Mouse (Mus musculus): ENCODE results near the gene Igtp. TPM values are rescaled to one million over a fixed set of nuclear protein-coding genes. Genes with fewer than 3 reads are reported as not detected.
"Not testable (repeated sequence)": the region's sequence is repeated elsewhere in the genome, so short reads cannot be mapped to it uniquely, and the experiment has no call there.

Igtp gene
- polyA plus RNA-seq, 1 experiment, result 39.5 TPM

- Histone ChIP-seq H3K4me1 (ENCODE audit: control insufficient read depth, insufficient read depth, low read length) (no peaks in the 10 kb centered on the region; the same call in 1 of the 2 replicates), H3K27ac (ENCODE audit: control insufficient read depth, insufficient read depth, low read depth, low read length, poor library complexity) (no peak overlapping the region)
These were observed 1.7 kb downstream of the Igtp start for GRCm38 (mm10) chr11:58201052-58201451.

GRCm38 (mm10) chr11:58210321-58210886 lies 11.0 kb downstream of the Igtp start:
- Histone ChIP-seq H3K4me1 (ENCODE audit: control insufficient read depth, insufficient read depth, low read length) (peaks cover 7% of the 10 kb centered on the region; the same call in 1 of the 2 replicates), H3K4me3 (replicated peaks; ENCODE audit: control insufficient read depth, low read depth, low read length) (no peak overlapping the region), H3K27ac (ENCODE audit: control insufficient read depth, insufficient read depth, low read depth, low read length, poor library complexity) (no peak overlapping the region)
- TF ChIP-seq POLR2A (IDR thresholded peaks at IDR 0.05; ENCODE audit: borderline replicate concordance, control insufficient read depth, low read depth, low read length), result no peak
- TF ChIP-seq CTCF (IDR thresholded peaks at IDR 0.05; ENCODE audit: control insufficient read depth, insufficient read depth, low read length), result no peak
- 55% methylated on average over 1 of the region's 1 CpGs for WGBS

More at GRCm38 (mm10) chr11:58201052-58201451, 1.7 kb downstream of the Igtp start:
- no peak for TF ChIP-seq POLR2A (IDR thresholded peaks at IDR 0.05; ENCODE audit: borderline replicate concordance, control insufficient read depth, low read depth, low read length)
- no peak for TF ChIP-seq CTCF (IDR thresholded peaks at IDR 0.05; ENCODE audit: control insufficient read depth, insufficient read depth, low read length)
- WGBS, result 35% methylated on average over 12 of the region's 12 CpGs
- peak overlapping the region; percentile 17 for H3K4me3 ChIP-seq (replicated peaks; ENCODE audit: control insufficient read depth, low read depth, low read length)

GRCm38 (mm10) chr11:58211062-58211681 lies 11.8 kb downstream of the Igtp start:
- Histone ChIP-seq H3K27ac (ENCODE audit: control insufficient read depth, insufficient read depth, low read depth, low read length, poor library complexity) (no peak overlapping the region; the same call in 1 of the 2 replicates), H3K4me1 (ENCODE audit: control insufficient read depth, insufficient read depth, low read length) (peaks cover 7% of the 10 kb centered on the region; the same call in 1 of the 2 replicates), H3K4me3 (replicated peaks; ENCODE audit: control insufficient read depth, low read depth, low read length) (no peak overlapping the region)
- TF ChIP-seq POLR2A (IDR thresholded peaks at IDR 0.05; ENCODE audit: borderline replicate concordance, control insufficient read depth, low read depth, low read length) (no peak), CTCF (IDR thresholded peaks at IDR 0.05; ENCODE audit: control insufficient read depth, insufficient read depth, low read length) (no peak)
- whole genome bisulfite sequencing, result 16% methylated on average over 9 of the region's 9 CpGs

- no peak for TF ChIP-seq CTCF (IDR thresholded peaks at IDR 0.05; ENCODE audit: control insufficient read depth, insufficient read depth, low read length)
- TF ChIP-seq POLR2A (IDR thresholded peaks at IDR 0.05; ENCODE audit: borderline replicate concordance, control insufficient read depth, low read depth, low read length), result no peak
- Histone ChIP-seq H3K4me3 (replicated peaks; ENCODE audit: control insufficient read depth, low read depth, low read length) (no peak overlapping the region), H3K4me1 (ENCODE audit: control insufficient read depth, insufficient read depth, low read length) (peaks cover 7% of the 10 kb centered on the region; the same call in 1 of the 2 replicates), H3K27ac (ENCODE audit: control insufficient read depth, insufficient read depth, low read depth, low read length, poor library complexity) (no peak overlapping the region)
- 48% methylated on average over 2 of the region's 2 CpGs for WGBS
These were observed 12.3 kb downstream of the Igtp start for GRCm38 (mm10) chr11:58211682-58212067.

GRCm38 (mm10) chr11:58213673-58214342 lies 14.5 kb downstream of the Igtp start:
- peak overlapping the region; percentile 7; the same call in 1 of the 2 replicates for H3K27ac ChIP-seq (ENCODE audit: control insufficient read depth, insufficient read depth, low read depth, low read length, poor library complexity)
- TF ChIP-seq CTCF (IDR thresholded peaks at IDR 0.05; ENCODE audit: control insufficient read depth, insufficient read depth, low read length), result no peak
- no peak for TF ChIP-seq POLR2A (IDR thresholded peaks at IDR 0.05; ENCODE audit: borderline replicate concordance, control insufficient read depth, low read depth, low read length)
- 39% methylated on average over 7 of the region's 7 CpGs for WGBS
- peaks cover 8% of the 10 kb centered on the region; the same call in 1 of the 2 replicates for H3K4me1 ChIP-seq (ENCODE audit: control insufficient read depth, insufficient read depth, low read length)
- peak overlapping the region; percentile 12 for H3K4me3 ChIP-seq (replicated peaks; ENCODE audit: control insufficient read depth, low read depth, low read length)

- peak overlapping the region; percentile 88 for H3K27ac ChIP-seq (ENCODE audit: control insufficient read depth, insufficient read depth, low read depth, low read length, poor library complexity)
- peaks cover 8% of the 10 kb centered on the region; the same call in 1 of the 2 replicates for H3K4me1 ChIP-seq (ENCODE audit: control insufficient read depth, insufficient read depth, low read length)
- no peak for TF ChIP-seq CTCF (IDR thresholded peaks at IDR 0.05; ENCODE audit: control insufficient read depth, insufficient read depth, low read length)
- peak; percentile 32; the same call in 1 of the 2 replicates for TF ChIP-seq POLR2A (IDR thresholded peaks at IDR 0.05; ENCODE audit: borderline replicate concordance, control insufficient read depth, low read depth, low read length)
- 13% methylated on average over 17 of the region's 17 CpGs for WGBS
- peak overlapping the region; percentile 72 for H3K4me3 ChIP-seq (replicated peaks; ENCODE audit: control insufficient read depth, low read depth, low read length)
These were observed 15.2 kb downstream of the Igtp start for GRCm38 (mm10) chr11:58214391-58215048.

GRCm38 (mm10) chr11:58215049-58215430 lies 15.7 kb downstream of the Igtp start:
- H3K4me1 ChIP-seq (ENCODE audit: control insufficient read depth, insufficient read depth, low read length); H3K4me3 ChIP-seq (replicated peaks; ENCODE audit: control insufficient read depth, low read depth, low read length): not testable (repeated sequence)
- H3K27ac ChIP-seq (ENCODE audit: control insufficient read depth, insufficient read depth, low read depth, low read length, poor library complexity), result peak overlapping the region; percentile 88
- 0% methylated on average over 2 of the region's 3 CpGs for WGBS

- peak overlapping the region; percentile 6 for H3K4me3 ChIP-seq (replicated peaks; ENCODE audit: control insufficient read depth, low read depth, low read length)
These were observed 16.5 kb downstream of the Igtp start for GRCm38 (mm10) chr11:58215814-58216213.

More at GRCm38 (mm10) chr11:58215814-58216213, 16.5 kb downstream of the Igtp start:
- 38% methylated on average over 5 of the region's 5 CpGs for WGBS
- no peak overlapping the region for H3K27ac ChIP-seq (ENCODE audit: control insufficient read depth, insufficient read depth, low read depth, low read length, poor library complexity)
- no peak for TF ChIP-seq POLR2A (IDR thresholded peaks at IDR 0.05; ENCODE audit: borderline replicate concordance, control insufficient read depth, low read depth, low read length)
- TF ChIP-seq CTCF (IDR thresholded peaks at IDR 0.05; ENCODE audit: control insufficient read depth, insufficient read depth, low read length), result no peak
- peaks cover 7% of the 10 kb centered on the region; the same call in 1 of the 2 replicates for H3K4me1 ChIP-seq (ENCODE audit: control insufficient read depth, insufficient read depth, low read length)
